Mouse (Mus musculus): ENCODE measurements around the gene Mrps2. TPM values are rescaled to one million over a fixed set of nuclear protein-coding genes. Genes with fewer than 3 reads are reported as not detected.
A peak's percentile ranks its signal among the peaks of the same experiment; 100 is the strongest.

Gene Mrps2
- 43.2 and 44.5 TPM in 2 replicates for polyA plus RNA-seq (2012; rRNA removed)

- no peaks in the 10 kb centered on the region for H3K27me3 ChIP-seq (ENCODE audit: control insufficient read depth, insufficient read depth, low read length)
- peaks cover 3% of the 10 kb centered on the region for H3K4me1 ChIP-seq (ENCODE audit: control insufficient read depth, insufficient read depth, low read length)
- peak; percentile 87 to 88 for DNase-seq
- H3K4me3 ChIP-seq (replicated peaks; ENCODE audit: insufficient read depth, low read depth, low read length), result peak within 1 kb of the TSS; percentile 62
- H3K27ac ChIP-seq (ENCODE audit: insufficient read depth, low read length), result peak within 1 kb of the TSS; percentile 36
- TF ChIP-seq CTCF (IDR thresholded peaks at IDR 0.05; ENCODE audit: borderline replicate concordance, insufficient read depth, low read depth, low read length) (peak; percentile 78), POLR2A (IDR thresholded peaks at IDR 0.05; ENCODE audit: borderline replicate concordance, insufficient read depth, low read length) (peak; percentile 83)
- WGBS, result under 1% methylated on average over 52 of the region's 52 CpGs
Measured at GRCm38 (mm10) chr2:28467860-28468485, at the start of gene Mrps2. Mrps2 (plus strand) TSS chr2:28468066.

- WGBS, result 11% methylated on average over 4 of the region's 4 CpGs
- peak; percentile 89 to 96 for DNase-seq
- TF ChIP-seq POLR2A (IDR thresholded peaks at IDR 0.05; ENCODE audit: borderline replicate concordance, insufficient read depth, low read length) (no peak), CTCF (IDR thresholded peaks at IDR 0.05; ENCODE audit: borderline replicate concordance, insufficient read depth, low read depth, low read length) (peak; percentile 92)
- Histone ChIP-seq H3K4me1 (ENCODE audit: control insufficient read depth, insufficient read depth, low read length) (peaks cover 28% of the 10 kb centered on the region), H3K27ac (ENCODE audit: insufficient read depth, low read length) (no peak overlapping the region), H3K27me3 (ENCODE audit: control insufficient read depth, insufficient read depth, low read length) (no peaks in the 10 kb centered on the region), H3K4me3 (replicated peaks; ENCODE audit: insufficient read depth, low read depth, low read length) (no peak overlapping the region)
Measured at GRCm38 (mm10) chr2:28419898-28420297, 48.0 kb upstream of the Mrps2 start.

- Histone ChIP-seq H3K27ac (ENCODE audit: insufficient read depth, low read length) (no peak overlapping the region), H3K4me3 (replicated peaks; ENCODE audit: insufficient read depth, low read depth, low read length) (no peak overlapping the region), H3K4me1 (ENCODE audit: control insufficient read depth, insufficient read depth, low read length) (0 out of 2 replicates have a peak, but pooled peaks cover 5% of the 10 kb centered on the region), H3K27me3 (ENCODE audit: control insufficient read depth, insufficient read depth, low read length) (no peaks in the 10 kb centered on the region)
- peak; percentile 30 to 47 for DNase-seq
- WGBS, result 27% methylated on average over 3 of the region's 3 CpGs
- no peak for TF ChIP-seq POLR2A (IDR thresholded peaks at IDR 0.05; ENCODE audit: borderline replicate concordance, insufficient read depth, low read length)
- TF ChIP-seq CTCF (IDR thresholded peaks at IDR 0.05; ENCODE audit: borderline replicate concordance, insufficient read depth, low read depth, low read length), result peak; percentile 53; the same call in 1 of the 2 replicates
Measured at GRCm38 (mm10) chr2:28423167-28423566, 44.7 kb upstream of the Mrps2 start.

- H3K27me3 ChIP-seq (ENCODE audit: control insufficient read depth, insufficient read depth, low read length), result no peaks in the 10 kb centered on the region
- DNase-seq, result no peak
- TF ChIP-seq CTCF (IDR thresholded peaks at IDR 0.05; ENCODE audit: borderline replicate concordance, insufficient read depth, low read depth, low read length), result no peak
- TF ChIP-seq POLR2A (IDR thresholded peaks at IDR 0.05; ENCODE audit: borderline replicate concordance, insufficient read depth, low read length), result no peak
- 82% methylated on average over 6 of the region's 6 CpGs for WGBS
- H3K4me1 ChIP-seq (ENCODE audit: control insufficient read depth, insufficient read depth, low read length), result no peaks in the 10 kb centered on the region
- H3K4me3 ChIP-seq (replicated peaks; ENCODE audit: insufficient read depth, low read depth, low read length), result no peak overlapping the region
- H3K27ac ChIP-seq (ENCODE audit: insufficient read depth, low read length), result no peak overlapping the region
Measured at GRCm38 (mm10) chr2:28427226-28427625, 40.6 kb upstream of the Mrps2 start.

GRCm38 (mm10) chr2:28430846-28431245 lies 37.0 kb upstream of the Mrps2 start:
- Histone ChIP-seq H3K4me1 (ENCODE audit: control insufficient read depth, insufficient read depth, low read length) (no peaks in the 10 kb centered on the region), H3K27ac (ENCODE audit: insufficient read depth, low read length) (no peak overlapping the region), H3K4me3 (replicated peaks; ENCODE audit: insufficient read depth, low read depth, low read length) (no peak overlapping the region), H3K27me3 (ENCODE audit: control insufficient read depth, insufficient read depth, low read length) (no peaks in the 10 kb centered on the region)
- WGBS, result 81% methylated on average over 6 of the region's 6 CpGs
- DNase-seq, result no peak
- no peak for TF ChIP-seq POLR2A (IDR thresholded peaks at IDR 0.05; ENCODE audit: borderline replicate concordance, insufficient read depth, low read length)
- no peak for TF ChIP-seq CTCF (IDR thresholded peaks at IDR 0.05; ENCODE audit: borderline replicate concordance, insufficient read depth, low read depth, low read length)

GRCm38 (mm10) chr2:28432811-28433210 lies 35.1 kb upstream of the Mrps2 start:
- Histone ChIP-seq H3K27me3 (ENCODE audit: control insufficient read depth, insufficient read depth, low read length) (no peaks in the 10 kb centered on the region), H3K27ac (ENCODE audit: insufficient read depth, low read length) (no peak overlapping the region), H3K4me1 (ENCODE audit: control insufficient read depth, insufficient read depth, low read length) (no peaks in the 10 kb centered on the region), H3K4me3 (replicated peaks; ENCODE audit: insufficient read depth, low read depth, low read length) (no peak overlapping the region)
- no peak for TF ChIP-seq POLR2A (IDR thresholded peaks at IDR 0.05; ENCODE audit: borderline replicate concordance, insufficient read depth, low read length)
- TF ChIP-seq CTCF (IDR thresholded peaks at IDR 0.05; ENCODE audit: borderline replicate concordance, insufficient read depth, low read depth, low read length), result no peak
- DNase-seq, result peak in 1 of 2 experiments; percentile 21
- 3% methylated on average over 1 of the region's 1 CpGs for WGBS

GRCm38 (mm10) chr2:28433512-28433911 lies 34.4 kb upstream of the Mrps2 start:
- H3K27ac ChIP-seq (ENCODE audit: insufficient read depth, low read length), result no peak overlapping the region
- no peak overlapping the region for H3K4me3 ChIP-seq (replicated peaks; ENCODE audit: insufficient read depth, low read depth, low read length)
- no peaks in the 10 kb centered on the region for H3K4me1 ChIP-seq (ENCODE audit: control insufficient read depth, insufficient read depth, low read length)
- 21% methylated on average over 1 of the region's 2 CpGs for WGBS
- H3K27me3 ChIP-seq (ENCODE audit: control insufficient read depth, insufficient read depth, low read length), result no peaks in the 10 kb centered on the region
- TF ChIP-seq CTCF (IDR thresholded peaks at IDR 0.05; ENCODE audit: borderline replicate concordance, insufficient read depth, low read depth, low read length), result no peak
- TF ChIP-seq POLR2A (IDR thresholded peaks at IDR 0.05; ENCODE audit: borderline replicate concordance, insufficient read depth, low read length), result no peak
- no peak for DNase-seq

- no peak for DNase-seq
- Histone ChIP-seq H3K4me1 (ENCODE audit: control insufficient read depth, insufficient read depth, low read length) (no peaks in the 10 kb centered on the region), H3K27me3 (ENCODE audit: control insufficient read depth, insufficient read depth, low read length) (no peaks in the 10 kb centered on the region), H3K27ac (ENCODE audit: insufficient read depth, low read length) (no peak overlapping the region), H3K4me3 (replicated peaks; ENCODE audit: insufficient read depth, low read depth, low read length) (no peak overlapping the region)
- 80% methylated on average over 11 of the region's 11 CpGs for WGBS
- TF ChIP-seq POLR2A (IDR thresholded peaks at IDR 0.05; ENCODE audit: borderline replicate concordance, insufficient read depth, low read length), result no peak
- no peak for TF ChIP-seq CTCF (IDR thresholded peaks at IDR 0.05; ENCODE audit: borderline replicate concordance, insufficient read depth, low read depth, low read length)
Measured at GRCm38 (mm10) chr2:28435401-28435800, 32.5 kb upstream of the Mrps2 start.

Measured in cerebellum, adult 2 months (tissue).